Mouse (Mus musculus) subcutaneous adipose tissue, adult 2 months (tissue): ENCODE data around the gene Gm14525. TPM values are rescaled to one million over a fixed set of nuclear protein-coding genes. Genes with fewer than 3 reads are reported as not detected.

Source experiments
- polyA plus RNA-seq: library from polyadenylated mRNA; depleted of rRNA; stranded (reverse); fragments of >200 nt; gene quantifications from 2 replicates; pipeline ENCODE4 v1.2.3, GENCODE M21; 2012; ENCODE audit warnings: low replicate concordance; rRNA removed

Gm14525 gene
- polyA plus RNA-seq = not detected in 2 replicates

DNA sequence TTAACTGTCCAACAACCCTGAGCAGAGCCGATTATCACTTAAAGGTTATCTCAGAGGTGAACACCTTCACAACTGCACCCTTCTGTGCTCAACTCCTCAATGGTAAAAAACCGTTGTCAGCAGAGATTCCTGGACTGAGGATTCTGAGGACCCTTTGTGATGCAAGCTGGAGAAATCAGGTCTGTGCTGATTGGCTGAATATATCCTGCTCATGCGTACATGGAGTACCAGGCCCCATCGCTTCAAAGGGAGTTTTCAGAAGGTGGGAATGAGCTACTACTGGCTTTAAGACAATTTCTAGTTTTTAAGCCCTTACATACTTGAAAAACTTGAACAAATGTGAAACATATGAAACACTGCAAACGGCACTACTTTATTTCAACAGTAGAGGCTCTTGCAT lies at the start of gene Gm14525:
TSS of gene Gm14525 (minus strand) at position 101 of the 400 bp plus-strand sequence.

Other genes with a start within 250 kb of the Gm14525 start
- gene Slx, start 157.1 kb downstream of the Gm14525 start, polyA plus RNA-seq = not detected in 2 replicates
- gene Gm6121, start 233.1 kb upstream of the Gm14525 start, polyA plus RNA-seq = not detected in 2 replicates